Mouse (Mus musculus) lung, embryonic 15.5 days (tissue): ENCODE data around the gene Stx17. TPM values are rescaled to one million over a fixed set of nuclear protein-coding genes. Genes with fewer than 3 reads are reported as not detected.

ENCODE experiments used
- ATAC-seq: fragments of 200-750 bp; cut with Nextera tagmentation; 2 replicates; pipeline ENCODE4 v1.8.0; 2017; ENCODE audit warnings: moderate number of reproducible peaks, borderline replicate concordance; ENCODE audit not compliant: low FRiP score, low TSS enrichment; ENCODE audit errors: extremely low read depth
- H3K27ac ChIP-seq: fragments of 300-500 bp; sonication (generic); 2 replicates; pipeline ENCODE4 v1.5.1; 2015; ENCODE audit warnings: moderate library complexity, mild to moderate bottlenecking, inconsistent platforms
- H3K27me3 ChIP-seq: fragments of 300-500 bp; sonication (generic); 2 replicates; pipeline ENCODE4 v1.6.1; 2015; ENCODE audit warnings: inconsistent platforms
- H3K36me3 ChIP-seq: fragments of 300-500 bp; sonication (generic); 2 replicates; pipeline ENCODE4 v1.6.1; 2015; ENCODE audit warnings: inconsistent platforms
- H3K4me1 ChIP-seq: fragments of 300-500 bp; sonication (generic); 2 replicates; pipeline ENCODE4 v1.6.1; 2015; ENCODE audit warnings: inconsistent platforms
- H3K4me2 ChIP-seq: fragments of 300-500 bp; sonication (generic); 2 replicates; pipeline ENCODE4 v1.6.1; 2015; ENCODE audit warnings: inconsistent platforms, mild to moderate bottlenecking, moderate library complexity
- H3K4me3 ChIP-seq: fragments of 300-500 bp; sonication (generic); 2 replicates; pipeline ENCODE4 v1.5.1; 2015; ENCODE audit warnings: mild to moderate bottlenecking, inconsistent platforms
- H3K9ac ChIP-seq: fragments of 300-500 bp; sonication (generic); 2 replicates; pipeline ENCODE4 v1.6.1; 2015; ENCODE audit warnings: inconsistent platforms
- H3K9me3 ChIP-seq: fragments of 300-500 bp; sonication (generic); 2 replicates; pipeline ENCODE4 v1.6.1; 2016; ENCODE audit warnings: inconsistent platforms
- WGBS: fragments of 180-500 bp; shearing (Covaris S2); methylation state at CpG from one replicate; pipeline ENCODE4 v1.1.7; 2015; 5-methylcytosine and 5-hydroxymethylcytosine counted together
- polyA plus RNA-seq: library from polyadenylated mRNA; unstranded; fragments of >200 nt; fragmentation: Nextera tagmentation; extraction: Ambion mirVana; gene quantifications from 2 replicates; pipeline ENCODE4 v1.2.1, GENCODE M21; 2015

Gene Stx17
- 29.6 and 30.4 TPM in 2 replicates for polyA plus RNA-seq

GRCm38 (mm10) chr4:48124773-48125469 is at the start of gene Stx17:
Gene Stx17, plus strand, starts transcription at chr4:48124915.
- peak; percentile 100 for ATAC-seq
- Histone ChIP-seq H3K9ac (peak within 1 kb of the TSS; percentile 89), H3K27me3 (no peaks in the 10 kb centered on the region), H3K9me3 (no peaks in the 10 kb centered on the region), H3K27ac (no peak within 1 kb of the TSS; the same call in 1 of the 2 replicates), H3K4me1 (peaks cover 4% of the 10 kb centered on the region), H3K36me3 (no peaks in the 10 kb centered on the region), H3K4me3 (peak within 1 kb of the TSS; percentile 68), H3K4me2 (peak within 1 kb of the TSS; percentile 75)
- WGBS: 2% methylated on average over 58 of the region's 58 CpGs

GRCm38 (mm10) chr4:48076693-48077471 is 47.8 kb upstream of the Stx17 start:
- H3K27ac ChIP-seq: no peak overlapping the region
- no peak overlapping the region for H3K9ac ChIP-seq
- peak; percentile 71 for ATAC-seq
- WGBS: 47% methylated on average over 13 of the region's 13 CpGs
- no peak overlapping the region for H3K4me3 ChIP-seq
- H3K9me3 ChIP-seq: no peaks in the 10 kb centered on the region
- H3K36me3 ChIP-seq: no peaks in the 10 kb centered on the region
- H3K4me1 ChIP-seq: peaks cover 21% of the 10 kb centered on the region
- H3K4me2 ChIP-seq: no peak overlapping the region
- no peaks in the 10 kb centered on the region for H3K27me3 ChIP-seq

- H3K9me3 ChIP-seq: no peaks in the 10 kb centered on the region
- H3K4me3 ChIP-seq: no peak overlapping the region
- no peak overlapping the region for H3K27ac ChIP-seq
- no peak overlapping the region for H3K9ac ChIP-seq
- no peak overlapping the region for H3K4me2 ChIP-seq
- WGBS: 7% methylated on average over 4 of the region's 4 CpGs
- no peak for ATAC-seq
- no peaks in the 10 kb centered on the region for H3K27me3 ChIP-seq
- H3K4me1 ChIP-seq: peaks cover 21% of the 10 kb centered on the region
- H3K36me3 ChIP-seq: no peaks in the 10 kb centered on the region
These were observed 46.5 kb upstream of the Stx17 start for GRCm38 (mm10) chr4:48078213-48078612.

GRCm38 (mm10) chr4:48079285-48080039 is 45.3 kb upstream of the Stx17 start:
- H3K4me2 ChIP-seq: no peak overlapping the region
- whole genome bisulfite sequencing: 35% methylated on average over 8 of the region's 8 CpGs
- no peak for ATAC-seq

GRCm38 (mm10) chr4:48083452-48083851 is 41.3 kb upstream of the Stx17 start:
- Histone ChIP-seq H3K9me3 (no peaks in the 10 kb centered on the region), H3K36me3 (no peaks in the 10 kb centered on the region), H3K27me3 (no peaks in the 10 kb centered on the region), H3K4me2 (no peak overlapping the region), H3K4me3 (no peak overlapping the region), H3K4me1 (0 out of 2 replicates have a peak, but pooled peaks cover 2% of the 10 kb centered on the region), H3K9ac (no peak overlapping the region), H3K27ac (no peak overlapping the region)
- 84% methylated on average over 4 of the region's 4 CpGs for WGBS
- ATAC-seq: no peak

More at GRCm38 (mm10) chr4:48079285-48080039, 45.3 kb upstream of the Stx17 start:
- Histone ChIP-seq H3K4me3 (no peak overlapping the region), H3K36me3 (no peaks in the 10 kb centered on the region), H3K27ac (no peak overlapping the region), H3K27me3 (no peaks in the 10 kb centered on the region), H3K9ac (no peak overlapping the region), H3K9me3 (no peaks in the 10 kb centered on the region), H3K4me1 (peaks cover 21% of the 10 kb centered on the region)

- Histone ChIP-seq H3K27ac (no peak overlapping the region), H3K4me3 (no peak overlapping the region), H3K27me3 (no peaks in the 10 kb centered on the region), H3K36me3 (no peaks in the 10 kb centered on the region), H3K9ac (no peak overlapping the region), H3K4me1 (no peaks in the 10 kb centered on the region), H3K4me2 (no peak overlapping the region), H3K9me3 (no peaks in the 10 kb centered on the region)
- ATAC-seq: no peak
- 69% methylated on average over 6 of the region's 6 CpGs for WGBS
These were observed 38.1 kb upstream of the Stx17 start for GRCm38 (mm10) chr4:48086609-48087008.

GRCm38 (mm10) chr4:48087497-48087896 is 37.2 kb upstream of the Stx17 start:
- no peak overlapping the region for H3K27ac ChIP-seq
- 75% methylated on average over 6 of the region's 6 CpGs for WGBS
- no peaks in the 10 kb centered on the region for H3K9me3 ChIP-seq
- no peaks in the 10 kb centered on the region for H3K27me3 ChIP-seq
- no peak for ATAC-seq
- no peaks in the 10 kb centered on the region for H3K36me3 ChIP-seq
- no peak overlapping the region for H3K4me3 ChIP-seq
- no peak overlapping the region for H3K9ac ChIP-seq
- no peaks in the 10 kb centered on the region for H3K4me1 ChIP-seq
- H3K4me2 ChIP-seq: no peak overlapping the region

- H3K27me3 ChIP-seq: no peaks in the 10 kb centered on the region
- H3K27ac ChIP-seq: no peak overlapping the region
- H3K9ac ChIP-seq: no peak overlapping the region
- H3K4me1 ChIP-seq: no peaks in the 10 kb centered on the region
- 70% methylated on average over 3 of the region's 3 CpGs for WGBS
- no peak overlapping the region for H3K4me2 ChIP-seq
- no peaks in the 10 kb centered on the region for H3K9me3 ChIP-seq
- H3K4me3 ChIP-seq: no peak overlapping the region
- no peaks in the 10 kb centered on the region for H3K36me3 ChIP-seq
- no peak for ATAC-seq
These were observed 31.5 kb upstream of the Stx17 start for GRCm38 (mm10) chr4:48093221-48093620.

- Histone ChIP-seq H3K9me3 (no peaks in the 10 kb centered on the region), H3K4me1 (no peaks in the 10 kb centered on the region), H3K36me3 (no peaks in the 10 kb centered on the region), H3K27me3 (no peaks in the 10 kb centered on the region), H3K27ac (no peak overlapping the region), H3K9ac (no peak overlapping the region), H3K4me2 (no peak overlapping the region), H3K4me3 (no peak overlapping the region)
- 77% methylated on average over 8 of the region's 8 CpGs for WGBS
- ATAC-seq: no peak
These were observed 24.5 kb upstream of the Stx17 start for GRCm38 (mm10) chr4:48100217-48100616.

- no peak overlapping the region for H3K27ac ChIP-seq
- 78% methylated on average over 2 of the region's 2 CpGs for WGBS
These were observed 22.7 kb upstream of the Stx17 start for GRCm38 (mm10) chr4:48101981-48102380.

GRCm38 (mm10) chr4:48105387-48105786 is 19.3 kb upstream of the Stx17 start:
- Histone ChIP-seq H3K4me3 (no peak overlapping the region), H3K9me3 (no peaks in the 10 kb centered on the region), H3K4me1 (no peaks in the 10 kb centered on the region), H3K27ac (no peak overlapping the region), H3K4me2 (no peak overlapping the region), H3K36me3 (no peaks in the 10 kb centered on the region), H3K9ac (no peak overlapping the region), H3K27me3 (no peaks in the 10 kb centered on the region)
- WGBS: 62% methylated on average over 5 of the region's 5 CpGs
- ATAC-seq: no peak

More at GRCm38 (mm10) chr4:48101981-48102380, 22.7 kb upstream of the Stx17 start:
- Histone ChIP-seq H3K9ac (no peak overlapping the region), H3K4me2 (no peak overlapping the region), H3K36me3 (no peaks in the 10 kb centered on the region), H3K4me1 (no peaks in the 10 kb centered on the region), H3K4me3 (no peak overlapping the region), H3K9me3 (no peaks in the 10 kb centered on the region), H3K27me3 (no peaks in the 10 kb centered on the region)
- ATAC-seq: no peak
